Mouse (Mus musculus) C2C12 (cell line): ENCODE measurements around the gene Lrrc52.

Experiments
- CTCF ChIP-seq: IDR thresholded peaks from one replicate; pipeline ENCODE4 v1.5.1; 2011; ENCODE audit not compliant: control insufficient read depth, insufficient read depth, insufficient read length
- MYOG ChIP-seq: IDR thresholded peaks from one replicate; pipeline ENCODE4 v1.6.1; 2011; ENCODE audit not compliant: control insufficient read depth, insufficient read length; ENCODE audit errors: extremely low read depth

DNA sequence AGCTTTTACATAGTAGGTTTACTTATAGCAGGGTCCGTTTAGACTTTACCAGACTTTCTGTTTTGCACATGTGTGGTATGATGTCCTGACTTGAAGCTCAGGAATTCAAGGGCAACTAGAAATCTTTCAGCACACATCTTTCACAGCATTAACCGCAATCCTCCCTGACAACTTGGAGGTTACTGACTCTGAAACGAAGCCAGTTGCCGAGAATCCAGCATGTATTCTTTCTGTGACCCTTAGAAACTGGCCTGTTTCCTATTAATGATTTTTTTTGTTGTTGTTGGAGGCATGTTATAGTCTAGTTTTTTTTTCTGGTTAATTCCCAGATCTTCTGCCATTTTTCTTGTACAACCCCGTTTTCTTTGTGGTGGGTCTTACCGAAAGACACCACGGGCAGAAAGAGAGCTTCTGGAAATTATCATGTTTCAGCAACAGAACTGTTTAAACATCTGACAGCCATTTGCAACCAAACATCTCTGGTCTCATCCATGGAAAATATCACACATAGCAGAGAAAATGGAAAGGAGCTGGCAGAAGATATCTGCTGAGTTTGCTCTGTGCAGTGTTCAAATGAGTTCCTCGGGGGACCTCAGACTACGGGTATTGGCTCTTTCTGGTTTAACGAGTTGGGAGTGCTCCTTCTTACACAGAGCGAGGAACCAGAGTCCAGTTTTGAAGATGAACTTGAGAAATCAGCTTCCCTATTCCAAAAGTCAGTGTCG lies 54.4 kb downstream of the Lrrc52 start:
- TF ChIP-seq MYOG, result no peak
- TF ChIP-seq CTCF, result no peak
